Mouse (Mus musculus) megakaryocyte-erythroid progenitor cell, adult 5-6 weeks (primary cell): Measurements from ENCODE around the gene Prss1. TPM values are rescaled to one million over a fixed set of nuclear protein-coding genes. Genes with fewer than 3 reads are reported as not detected.
"Not testable (repeated sequence)": the region's sequence is repeated elsewhere in the genome, so short reads cannot be mapped to it uniquely, and the experiment has no call there.

Experiments
- ATAC-seq: replicated peaks from 2 replicates; pipeline ENCODE4 v1.8.0; 2016; ENCODE audit warnings: mild to moderate bottlenecking, inconsistent platforms; ENCODE audit not compliant: severe bottlenecking, poor library complexity, low FRiP score, low TSS enrichment
- total RNA-seq, 2 experiments: library from RNA; stranded (forward) in 1 of 2; stranded (reverse) in 1 of 2; fragments of 200-1000, 215-1000 nt in 1 of 2; fragments of >200 nt in 1 of 2; fragmentation: Nextera tagmentation in 1 of 2; gene quantifications; 2 replicates each; pipeline ENCODE4 v1.2.3; 2014 to 2017

Gene Prss1
- total RNA-seq (2014; fragmentation: Nextera tagmentation), result not detected in 2 replicates
- total RNA-seq (2017), result not detected in 2 replicates

DNA sequence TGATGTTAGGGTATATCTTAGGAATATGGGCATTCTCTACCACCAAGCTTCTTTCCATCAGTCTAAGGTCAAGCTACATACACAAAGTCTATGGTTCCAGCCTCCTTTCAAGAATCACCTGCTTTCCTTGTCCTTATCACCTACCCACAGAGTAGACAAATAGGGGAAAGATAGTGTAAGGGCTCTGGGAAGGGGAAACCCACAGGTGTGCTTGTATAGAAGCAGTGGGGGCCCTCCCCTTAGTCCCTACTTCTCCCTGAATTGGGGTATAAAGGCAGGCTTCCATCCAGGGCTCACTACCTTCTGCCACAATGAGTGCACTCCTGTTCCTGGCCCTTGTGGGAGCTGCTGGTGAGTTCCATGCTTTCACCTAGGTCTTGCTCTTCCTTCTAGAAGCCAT, at the start of gene Prss1:
Gene Prss1 (plus strand): TSS at position 301 of the 400 bp plus-strand sequence.
- not testable (repeated sequence) for ATAC-seq

- not testable (repeated sequence) for ATAC-seq
These were observed 16.5 kb upstream of the Prss1 start for GRCm38 (mm10) chr6:41442261-41442660.

DNA sequence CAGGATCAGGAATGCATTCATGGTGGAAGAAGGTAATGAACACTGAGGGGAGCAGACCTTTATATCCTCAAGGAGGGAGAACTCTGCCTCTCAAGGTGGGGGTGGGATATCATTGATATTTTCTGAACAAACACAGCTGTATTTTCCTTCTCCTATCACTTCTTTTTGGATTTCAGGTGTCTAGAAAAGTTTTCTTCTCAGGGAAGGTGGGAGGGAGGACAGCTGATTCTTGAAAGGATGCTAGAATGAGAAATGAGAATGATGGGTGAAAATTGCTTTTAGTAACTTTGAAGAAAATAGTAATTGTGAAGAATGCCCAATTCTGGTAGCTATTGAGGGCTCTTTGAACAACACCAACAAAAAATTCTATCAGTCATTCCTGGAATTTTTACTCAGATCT, 12.7 kb upstream of the Prss1 start, which contains the start of gene Gm10334:
Gene Gm10334 (minus strand): TSS at position 101 of the 400 bp plus-strand sequence.
- not testable (repeated sequence) for ATAC-seq

GRCm38 (mm10) chr6:41499374-41499773, 40.6 kb downstream of the Prss1 start:
- peak; percentile 89; the same call in 1 of the 2 replicates for ATAC-seq

GRCm38 (mm10) chr6:41504915-41505314, 46.2 kb downstream of the Prss1 start:
- no peak for ATAC-seq

DNA sequence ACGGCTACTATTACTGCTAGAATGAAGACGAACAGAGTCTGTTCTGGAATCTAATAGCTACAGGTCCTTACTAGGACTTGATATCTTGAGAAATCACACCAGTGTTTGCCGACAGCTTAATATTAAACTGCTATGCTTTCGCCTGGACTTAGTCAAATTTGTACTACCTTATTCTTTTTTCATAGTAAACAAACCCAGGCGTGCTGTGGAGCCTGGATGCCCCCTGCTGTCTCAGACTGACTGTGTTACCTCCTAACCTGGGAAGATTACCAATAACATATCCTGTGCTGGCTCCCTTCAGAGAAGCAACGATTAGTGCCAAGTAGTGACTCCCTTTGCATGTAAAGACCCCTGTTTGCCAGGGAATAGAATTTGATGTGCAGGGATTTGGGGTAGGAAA, 46.6 kb downstream of the Prss1 start:
- peak; percentile 65; the same call in 1 of the 2 replicates for ATAC-seq

Other genes with a start within 250 kb of the Prss1 start
- not detected in 2 replicates for gene Try4, start 156.7 kb upstream of the Prss1 start, total RNA-seq (2014; fragmentation: Nextera tagmentation)
- not detected in 2 replicates for gene Try4, start 156.7 kb upstream of the Prss1 start, total RNA-seq (2017)
- not detected in 2 replicates for gene Try5, start 142.1 kb upstream of the Prss1 start, total RNA-seq (2014; fragmentation: Nextera tagmentation)
- gene Try5, start 142.1 kb upstream of the Prss1 start, total RNA-seq (2017), result not detected in 2 replicates
- not detected in 2 replicates for gene Try10, start 104.8 kb upstream of the Prss1 start, total RNA-seq (2014; fragmentation: Nextera tagmentation)
- gene Try10, start 104.8 kb upstream of the Prss1 start, total RNA-seq (2017), result not detected in 2 replicates
- gene Prss3, start 81.3 kb upstream of the Prss1 start, total RNA-seq (2014; fragmentation: Nextera tagmentation), result not detected in 2 replicates
- not detected in 2 replicates for gene Prss3, start 81.3 kb upstream of the Prss1 start, total RNA-seq (2017)
- not detected in 2 replicates for gene Gm5771, start 66.6 kb upstream of the Prss1 start, total RNA-seq (2014; fragmentation: Nextera tagmentation)
- gene Gm5771, start 66.6 kb upstream of the Prss1 start, total RNA-seq (2017), result not detected in 2 replicates
- not detected in 2 replicates for gene Gm10334, start 12.8 kb upstream of the Prss1 start, total RNA-seq (2014; fragmentation: Nextera tagmentation)
- gene Gm10334, start 12.8 kb upstream of the Prss1 start, total RNA-seq (2017), result not detected in 2 replicates
- not detected in 2 replicates for gene Prss2, start 62.9 kb downstream of the Prss1 start, total RNA-seq (2014; fragmentation: Nextera tagmentation)
- not detected in 2 replicates for gene Prss2, start 62.9 kb downstream of the Prss1 start, total RNA-seq (2017)
- 1.5 and 12.2 TPM in 2 replicates for gene Ephb6, start 146.6 kb downstream of the Prss1 start, total RNA-seq (2014; fragmentation: Nextera tagmentation)
- 4.3 and 7.2 TPM in 2 replicates for gene Ephb6, start 146.6 kb downstream of the Prss1 start, total RNA-seq (2017)
- gene Trpv6, start 177.5 kb downstream of the Prss1 start, total RNA-seq (2014; fragmentation: Nextera tagmentation), result not detected in 2 replicates
- gene Trpv6, start 177.5 kb downstream of the Prss1 start, total RNA-seq (2017), result not detected in 2 replicates
- gene Trpv5, start 221.8 kb downstream of the Prss1 start, total RNA-seq (2014; fragmentation: Nextera tagmentation), result 0.82 and 1.5 TPM in 2 replicates
- 1.0 TPM in 1 of 2 replicates, not detected in the other for gene Trpv5, start 221.8 kb downstream of the Prss1 start, total RNA-seq (2017)
- not detected in 2 replicates for gene Llcfc1, start 225.5 kb downstream of the Prss1 start, total RNA-seq (2014; fragmentation: Nextera tagmentation)
- not detected in 2 replicates for gene Llcfc1, start 225.5 kb downstream of the Prss1 start, total RNA-seq (2017)
- 302 and 549 TPM in 2 replicates for gene Kel, start 245.4 kb downstream of the Prss1 start, total RNA-seq (2014; fragmentation: Nextera tagmentation)
- gene Kel, start 245.4 kb downstream of the Prss1 start, total RNA-seq (2017), result 63.8 and 132 TPM in 2 replicates